Mouse (Mus musculus) G1E (cell line): Measurements from ENCODE around the gene Ncoa3. TPM values are rescaled to one million over a fixed set of nuclear protein-coding genes. Genes with fewer than 3 reads are reported as not detected.

ENCODE experiments used
- ATAC-seq: 2 replicates; pipeline ENCODE4 v1.8.0; 2016; ENCODE audit warnings: mild to moderate bottlenecking; ENCODE audit not compliant: insufficient number of reproducible peaks, poor library complexity, low FRiP score, severe bottlenecking; ENCODE audit errors: extremely low read depth
- DNase-seq: peaks from one replicate; pipeline ENCODE4 v3.0.0; 2012; ENCODE audit warnings: low spot score
- H3K27me3 ChIP-seq: 2 replicates; pipeline ENCODE4 v1.6.1; 2012; ENCODE audit warnings: mild to moderate bottlenecking, low read length, inconsistent platforms; ENCODE audit not compliant: insufficient read depth
- H3K36me3 ChIP-seq: replicated peaks from 2 replicates; pipeline ENCODE3; 2012; ENCODE audit warnings: mild to moderate bottlenecking, inconsistent platforms
- H3K4me1 ChIP-seq: 2 replicates; pipeline ENCODE4 v1.6.1; 2012; ENCODE audit warnings: low read depth, low read length, inconsistent platforms, mixed read lengths; ENCODE audit not compliant: insufficient read depth
- H3K4me3 ChIP-seq: 2 replicates; pipeline ENCODE4 v1.5.1; 2012; ENCODE audit warnings: low read depth, mild to moderate bottlenecking, inconsistent platforms, low read length, moderate library complexity, mixed read lengths
- H3K9me3 ChIP-seq: replicated peaks from 2 replicates; pipeline ENCODE4 v1.6.1; 2012; ENCODE audit warnings: inconsistent platforms
- CTCF ChIP-seq: IDR thresholded peaks from 2 replicates; pipeline ENCODE4 v1.5.1; 2012; ENCODE audit warnings: low read depth, low read length, inconsistent platforms, mixed read lengths
- GATA1 ChIP-seq: IDR thresholded peaks from 2 replicates; pipeline ENCODE4 v1.6.1; 2012; ENCODE audit warnings: borderline replicate concordance, low read length, inconsistent platforms, mixed read lengths
- GATA2 ChIP-seq: IDR thresholded peaks from 2 replicates; pipeline ENCODE4 v1.6.1; 2012; ENCODE audit warnings: low read depth, low read length, inconsistent platforms, borderline replicate concordance
- POLR2AphosphoS5 ChIP-seq: IDR thresholded peaks from 2 replicates; pipeline ENCODE4 v1.6.1; 2012; ENCODE audit warnings: low read depth, low read length, inconsistent platforms; ENCODE audit not compliant: insufficient replicate concordance
- TAL1 ChIP-seq: conservative IDR thresholded peaks from 2 replicates; pipeline ENCODE4 v1.6.1; 2012; ENCODE audit warnings: low read depth, low read length, inconsistent platforms, mixed read lengths
- polyA plus RNA-seq: library from polyadenylated mRNA; stranded (reverse); fragments of >175 nt; gene quantifications from 2 replicates; pipeline ENCODE4 v1.2.3, GENCODE M21; 2012
- total RNA-seq, 2 experiments: library from RNA; stranded (forward) in 1 of 2; stranded (reverse) in 1 of 2; fragments of 200-1000 nt in 1 of 2; fragments of >200 nt in 1 of 2; fragmentation: Nextera tagmentation in 1 of 2; gene quantifications; 2 replicates each; pipeline ENCODE4 v1.2.3; 2014 to 2017

Gene Ncoa3
- total and polyA plus RNA-seq, 3 experiments: 8.2 to 17.9 (median 14.6) TPM

- H3K4me1 ChIP-seq: no peaks in the 10 kb centered on the region
- TF ChIP-seq CTCF: no peak
- no peak for DNase-seq
Measured at GRCm38 (mm10) chr2:165958556-165958955, 33.9 kb upstream of the Ncoa3 start.

DNA sequence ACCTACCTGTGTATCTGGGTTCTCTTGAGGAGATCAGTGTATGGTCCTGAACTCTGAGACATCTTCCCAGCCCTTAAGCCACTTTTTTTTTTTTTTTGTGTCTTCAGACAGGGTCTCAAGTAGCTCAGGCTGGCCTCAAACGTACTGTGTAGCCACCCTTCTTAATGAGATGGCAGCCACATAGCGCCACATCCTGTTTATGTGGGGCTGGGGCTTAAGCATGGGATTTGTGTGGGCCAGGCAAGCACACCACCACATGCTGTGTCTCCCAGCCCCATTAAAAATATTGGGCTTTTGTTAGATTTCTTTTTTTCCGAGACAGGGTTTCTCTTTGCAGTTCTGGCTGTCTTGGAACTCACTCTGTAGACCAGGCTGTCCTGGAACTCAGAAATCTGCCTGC, 31.7 kb upstream of the Ncoa3 start:
- no peak for DNase-seq
- H3K4me3 ChIP-seq: no peak overlapping the region
- H3K4me1 ChIP-seq: no peaks in the 10 kb centered on the region
- H3K27me3 ChIP-seq: peaks cover 6% of the 10 kb centered on the region; the same call in 1 of the 2 replicates
- no peaks in the 10 kb centered on the region for H3K9me3 ChIP-seq
- TF ChIP-seq GATA1: no peak
- TF ChIP-seq CTCF: no peak
- TF ChIP-seq POLR2AphosphoS5: no peak
- TF ChIP-seq GATA2: no peak
- TF ChIP-seq TAL1: no peak
- ATAC-seq: no peak
- no peaks in the 10 kb centered on the region for H3K36me3 ChIP-seq

More at GRCm38 (mm10) chr2:165958556-165958955, 33.9 kb upstream of the Ncoa3 start:
- H3K9me3 ChIP-seq: no peaks in the 10 kb centered on the region
- ATAC-seq: no peak
- H3K4me3 ChIP-seq: no peak overlapping the region
- peaks cover 11% of the 10 kb centered on the region for H3K27me3 ChIP-seq
- H3K36me3 ChIP-seq: no peaks in the 10 kb centered on the region

GRCm38 (mm10) chr2:165962824-165963223, 29.6 kb upstream of the Ncoa3 start:
- ATAC-seq: no peak
- H3K36me3 ChIP-seq: no peaks in the 10 kb centered on the region
- H3K9me3 ChIP-seq: no peaks in the 10 kb centered on the region
- no peak for DNase-seq
- H3K27me3 ChIP-seq: peaks cover 6% of the 10 kb centered on the region; the same call in 1 of the 2 replicates
- TF ChIP-seq GATA1 (no peak), TAL1 (no peak), GATA2 (no peak), POLR2AphosphoS5 (no peak), CTCF (no peak)
- peaks cover 3% of the 10 kb centered on the region for H3K4me1 ChIP-seq
- no peak overlapping the region for H3K4me3 ChIP-seq

DNA sequence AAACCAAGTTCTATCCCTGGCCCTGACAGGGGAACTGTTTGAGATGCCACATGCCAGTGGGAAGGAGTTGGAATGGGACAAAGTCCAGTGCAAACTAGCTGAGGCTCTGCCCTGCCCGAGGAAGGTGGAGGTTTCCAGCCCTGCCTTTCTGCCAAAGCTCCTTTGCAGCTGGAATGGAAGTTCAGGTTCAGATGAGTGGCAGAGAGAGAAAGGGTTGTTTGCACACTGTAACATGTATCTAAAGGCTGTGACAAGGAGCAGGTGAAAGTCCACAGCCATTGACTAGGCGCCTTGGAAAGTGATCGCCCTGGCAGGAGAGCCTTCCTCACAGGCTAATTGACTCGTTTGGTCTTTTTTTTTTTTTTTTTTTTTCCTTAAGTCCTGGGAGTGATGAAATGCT, 28.3 kb upstream of the Ncoa3 start:
- Histone ChIP-seq H3K9me3 (no peaks in the 10 kb centered on the region), H3K27me3 (peaks cover 6% of the 10 kb centered on the region; the same call in 1 of the 2 replicates), H3K4me1 (peaks cover 9% of the 10 kb centered on the region), H3K36me3 (no peaks in the 10 kb centered on the region), H3K4me3 (no peak overlapping the region)
- DNase-seq (no peak), ATAC-seq (no peak)
- TF ChIP-seq TAL1: no peak
- no peak for TF ChIP-seq POLR2AphosphoS5
- no peak for TF ChIP-seq GATA2
- no peak for TF ChIP-seq GATA1
- TF ChIP-seq CTCF: no peak

GRCm38 (mm10) chr2:165967076-165967475, 25.4 kb upstream of the Ncoa3 start:
- Histone ChIP-seq H3K9me3 (no peaks in the 10 kb centered on the region), H3K4me1 (peaks cover 9% of the 10 kb centered on the region), H3K27me3 (peaks cover 14% of the 10 kb centered on the region), H3K36me3 (no peaks in the 10 kb centered on the region), H3K4me3 (no peak overlapping the region)
- ATAC-seq: no peak
- DNase-seq: no peak
- TF ChIP-seq TAL1 (no peak), CTCF (no peak), GATA2 (no peak), GATA1 (no peak)

- DNase-seq: no peak
- Histone ChIP-seq H3K4me3 (no peak overlapping the region), H3K9me3 (no peaks in the 10 kb centered on the region), H3K4me1 (peaks cover 9% of the 10 kb centered on the region), H3K27me3 (peaks cover 15% of the 10 kb centered on the region), H3K36me3 (no peaks in the 10 kb centered on the region)
- ATAC-seq: peak; percentile 84
- no peak for TF ChIP-seq CTCF
- no peak for TF ChIP-seq TAL1
Measured at GRCm38 (mm10) chr2:165967823-165968555, 24.4 kb upstream of the Ncoa3 start.

GRCm38 (mm10) chr2:165968876-165969275, 23.6 kb upstream of the Ncoa3 start:
- DNase-seq: no peak
- Histone ChIP-seq H3K36me3 (no peaks in the 10 kb centered on the region), H3K9me3 (no peaks in the 10 kb centered on the region), H3K4me3 (no peak overlapping the region; the same call in 1 of the 2 replicates), H3K4me1 (peaks cover 9% of the 10 kb centered on the region), H3K27me3 (peaks cover 15% of the 10 kb centered on the region)
- peak; percentile 42; the same call in 1 of the 2 replicates for ATAC-seq
- TF ChIP-seq CTCF (no peak), POLR2AphosphoS5 (no peak), GATA1 (no peak), GATA2 (no peak), TAL1 (no peak)
